Mouse (Mus musculus): ENCODE measurements at regions not wholly inside any gene's neighbourhood (a gene's known extent, or its start where the extent isn't known, plus 50 kb on each side); places are given as distances from the start of the nearest gene placed in this dataset.
"Not testable (repeated sequence)": the region's sequence is repeated elsewhere in the genome, so short reads cannot be mapped to it uniquely, and the experiment has no call there.

- not testable (repeated sequence) for TF ChIP-seq CTCF (IDR thresholded peaks at IDR 0.05; ENCODE audit: borderline replicate concordance, insufficient read depth, low read depth, low read length); POLR2A (IDR thresholded peaks at IDR 0.05; ENCODE audit: borderline replicate concordance, insufficient read depth, low read length)
Measured at GRCm38 (mm10) chr4:69626426-69626825, 672.2 kb upstream of the Brinp1 start.

Measured in cerebellum, adult 2 months (tissue).